Mouse (Mus musculus): ENCODE measurements at regions not wholly inside any gene's neighbourhood (a gene's known extent, or its start where the extent isn't known, plus 50 kb on each side); places are given as distances from the start of the nearest gene placed in this dataset.

DNA sequence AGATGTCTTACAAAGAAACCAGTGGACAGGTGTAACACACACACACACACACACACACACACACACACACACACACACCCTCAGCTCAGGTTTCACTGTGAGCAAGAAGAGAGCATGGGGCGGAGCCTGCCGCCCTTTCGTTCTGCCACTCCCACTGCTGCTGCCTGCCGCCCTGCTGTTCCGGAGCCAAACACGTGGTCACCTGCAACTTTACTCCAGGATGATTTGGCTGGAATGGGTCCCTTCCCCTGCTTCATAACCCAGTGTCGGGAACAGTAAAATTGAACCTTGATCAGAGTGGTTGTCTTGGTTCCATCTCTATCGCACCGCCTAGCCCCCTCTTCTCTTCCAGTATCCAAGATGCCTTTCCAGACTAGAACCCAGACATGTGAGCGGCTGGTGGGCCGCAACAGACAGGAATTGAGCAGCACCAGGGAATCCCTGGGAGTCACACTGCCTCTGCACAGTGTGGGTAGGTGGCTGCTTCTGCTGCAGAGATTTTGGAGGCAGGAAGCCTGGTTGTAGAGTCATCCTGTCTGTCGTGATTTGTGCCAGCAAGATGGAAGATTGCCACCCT is 59.4 kb upstream of the Frmd4a start:
- WGBS: 20% methylated on average over 12 of the region's 12 CpGs
- peak; percentile 53; the same call in 1 of the 2 replicates for ATAC-seq (ENCODE audit: low FRiP score, low read depth)

DNA sequence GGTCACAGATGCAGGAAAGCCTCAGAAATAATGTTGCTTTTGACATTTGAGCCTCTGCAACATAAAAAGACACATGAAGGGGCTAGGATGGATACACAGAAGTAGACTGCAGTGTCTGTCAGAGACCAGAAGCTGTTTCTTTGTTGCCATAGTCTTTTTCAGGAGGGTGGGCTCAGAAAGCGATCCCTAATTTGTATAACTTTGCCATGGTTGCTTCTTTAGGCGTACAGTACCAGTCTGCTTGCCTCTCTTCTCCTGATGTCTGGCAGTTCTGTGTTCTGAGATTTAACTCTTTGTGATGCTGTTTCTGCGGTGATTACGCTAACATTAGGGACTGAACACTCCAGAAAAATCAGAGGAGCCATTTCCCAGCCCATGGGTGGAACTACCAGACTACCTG is 58.8 kb upstream of the Frmd4a start:
- no peak for ATAC-seq (ENCODE audit: low FRiP score, low read depth)
- WGBS: 76% methylated on average over 4 of the region's 4 CpGs
- DNase-seq (ENCODE audit: low spot score): no peak
- no peak overlapping the region for H3K27ac ChIP-seq (replicated peaks; ENCODE audit: low read depth, low read length)
- 0 out of 2 replicates have a peak, but pooled peaks cover 5% of the 10 kb centered on the region for H3K4me1 ChIP-seq (ENCODE audit: control insufficient read depth, insufficient read depth, low read length)
- TF ChIP-seq POLR2A (IDR thresholded peaks at IDR 0.05; ENCODE audit: borderline replicate concordance, extremely low read depth, insufficient read depth, insufficient read length): no peak
- no peaks in the 10 kb centered on the region for H3K9me3 ChIP-seq (ENCODE audit: control insufficient read depth, low read length)
- H3K27me3 ChIP-seq (ENCODE audit: control insufficient read depth, insufficient read depth, low read length): no peaks in the 10 kb centered on the region
- no peak overlapping the region for H3K4me3 ChIP-seq (replicated peaks; ENCODE audit: low read length)
- H3K4me2 ChIP-seq (replicated peaks; ENCODE audit: low read depth, low read length, severe bottlenecking): no peak overlapping the region
- no peak overlapping the region for H3K9ac ChIP-seq (ENCODE audit: low read depth, low read length, severe bottlenecking)
- H3K36me3 ChIP-seq (ENCODE audit: control insufficient read depth, insufficient read depth, low read length): no peaks in the 10 kb centered on the region

More for the DNA sequence above, 59.4 kb upstream of the Frmd4a start:
- H3K27me3 ChIP-seq (ENCODE audit: control insufficient read depth, insufficient read depth, low read length): no peaks in the 10 kb centered on the region
- H3K4me2 ChIP-seq (replicated peaks; ENCODE audit: low read depth, low read length, severe bottlenecking): peak overlapping the region; percentile 29; the same call in 1 of the 2 replicates
- no peak overlapping the region for H3K9ac ChIP-seq (ENCODE audit: low read depth, low read length, severe bottlenecking)
- no peaks in the 10 kb centered on the region for H3K9me3 ChIP-seq (ENCODE audit: control insufficient read depth, low read length)
- DNase-seq (ENCODE audit: low spot score): peak; percentile 31
- H3K27ac ChIP-seq (replicated peaks; ENCODE audit: low read depth, low read length): no peak overlapping the region
- H3K4me1 ChIP-seq (ENCODE audit: control insufficient read depth, insufficient read depth, low read length): 0 out of 2 replicates have a peak, but pooled peaks cover 5% of the 10 kb centered on the region
- H3K4me3 ChIP-seq (replicated peaks; ENCODE audit: low read length): no peak overlapping the region
- no peak for TF ChIP-seq POLR2A (IDR thresholded peaks at IDR 0.05; ENCODE audit: borderline replicate concordance, extremely low read depth, insufficient read depth, insufficient read length)
- no peaks in the 10 kb centered on the region for H3K36me3 ChIP-seq (ENCODE audit: control insufficient read depth, insufficient read depth, low read length)

DNA sequence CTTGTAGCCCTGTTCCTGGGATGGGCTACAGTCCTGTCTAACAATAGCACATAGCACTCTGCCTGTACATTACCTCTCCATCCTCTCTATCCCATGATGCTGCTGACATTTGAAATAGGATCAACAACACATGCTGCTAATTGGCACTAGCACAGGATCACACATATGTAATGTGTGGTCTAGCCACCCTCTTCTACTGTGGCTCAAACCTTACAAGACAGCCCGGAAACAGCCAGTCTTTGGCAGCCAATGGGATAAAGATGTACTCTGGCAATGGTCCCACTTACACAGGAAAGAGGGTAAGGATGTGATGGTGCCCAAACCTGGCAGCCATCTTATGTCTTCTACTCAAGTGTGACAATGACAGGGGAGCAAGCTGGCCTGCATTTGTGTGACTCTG is 58.3 kb upstream of the Frmd4a start:
- no peak overlapping the region for H3K4me3 ChIP-seq (replicated peaks; ENCODE audit: low read length)
- 82% methylated on average over 1 of the region's 1 CpGs for WGBS
- no peak overlapping the region for H3K4me2 ChIP-seq (replicated peaks; ENCODE audit: low read depth, low read length, severe bottlenecking)
- no peak for TF ChIP-seq POLR2A (IDR thresholded peaks at IDR 0.05; ENCODE audit: borderline replicate concordance, extremely low read depth, insufficient read depth, insufficient read length)
- H3K27me3 ChIP-seq (ENCODE audit: control insufficient read depth, insufficient read depth, low read length): no peaks in the 10 kb centered on the region
- H3K4me1 ChIP-seq (ENCODE audit: control insufficient read depth, insufficient read depth, low read length): 0 out of 2 replicates have a peak, but pooled peaks cover 5% of the 10 kb centered on the region
- H3K36me3 ChIP-seq (ENCODE audit: control insufficient read depth, insufficient read depth, low read length): no peaks in the 10 kb centered on the region
- DNase-seq (ENCODE audit: low spot score) (no peak), ATAC-seq (ENCODE audit: low FRiP score, low read depth) (no peak)
- H3K9ac ChIP-seq (ENCODE audit: low read depth, low read length, severe bottlenecking): no peak overlapping the region
- H3K9me3 ChIP-seq (ENCODE audit: control insufficient read depth, low read length): no peaks in the 10 kb centered on the region
- no peak overlapping the region for H3K27ac ChIP-seq (replicated peaks; ENCODE audit: low read depth, low read length)

DNA sequence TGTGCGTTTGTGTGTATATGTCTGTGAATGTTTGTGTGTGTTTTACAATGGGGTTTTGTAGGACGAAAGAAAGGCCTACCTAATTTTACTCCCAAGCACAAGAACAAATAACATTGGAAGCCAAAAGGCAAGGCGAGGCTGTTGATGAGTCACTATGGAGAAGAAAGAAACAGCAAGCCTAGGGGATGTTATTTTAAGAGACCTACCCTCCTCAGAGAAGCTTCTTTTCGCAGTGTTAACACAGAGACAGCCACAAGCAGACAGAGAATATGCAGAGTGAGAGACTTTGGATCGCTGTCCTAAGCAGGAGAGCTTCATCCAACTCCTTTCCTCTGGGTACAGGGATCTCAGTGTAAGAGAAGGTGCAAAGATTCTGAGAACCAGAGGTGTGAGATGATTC is 57.3 kb upstream of the Frmd4a start:
- ATAC-seq (ENCODE audit: low FRiP score, low read depth) (no peak), DNase-seq (ENCODE audit: low spot score) (no peak)
- Histone ChIP-seq H3K4me1 (ENCODE audit: control insufficient read depth, insufficient read depth, low read length) (0 out of 2 replicates have a peak, but pooled peaks cover 5% of the 10 kb centered on the region), H3K27me3 (ENCODE audit: control insufficient read depth, insufficient read depth, low read length) (no peaks in the 10 kb centered on the region), H3K36me3 (ENCODE audit: control insufficient read depth, insufficient read depth, low read length) (no peaks in the 10 kb centered on the region), H3K4me3 (replicated peaks; ENCODE audit: low read length) (no peak overlapping the region), H3K4me2 (replicated peaks; ENCODE audit: low read depth, low read length, severe bottlenecking) (no peak overlapping the region), H3K9me3 (ENCODE audit: control insufficient read depth, low read length) (no peaks in the 10 kb centered on the region), H3K9ac (ENCODE audit: low read depth, low read length, severe bottlenecking) (no peak overlapping the region), H3K27ac (replicated peaks; ENCODE audit: low read depth, low read length) (no peak overlapping the region)
- 87% methylated on average over 5 of the region's 5 CpGs for WGBS
- no peak for TF ChIP-seq POLR2A (IDR thresholded peaks at IDR 0.05; ENCODE audit: borderline replicate concordance, extremely low read depth, insufficient read depth, insufficient read length)

DNA sequence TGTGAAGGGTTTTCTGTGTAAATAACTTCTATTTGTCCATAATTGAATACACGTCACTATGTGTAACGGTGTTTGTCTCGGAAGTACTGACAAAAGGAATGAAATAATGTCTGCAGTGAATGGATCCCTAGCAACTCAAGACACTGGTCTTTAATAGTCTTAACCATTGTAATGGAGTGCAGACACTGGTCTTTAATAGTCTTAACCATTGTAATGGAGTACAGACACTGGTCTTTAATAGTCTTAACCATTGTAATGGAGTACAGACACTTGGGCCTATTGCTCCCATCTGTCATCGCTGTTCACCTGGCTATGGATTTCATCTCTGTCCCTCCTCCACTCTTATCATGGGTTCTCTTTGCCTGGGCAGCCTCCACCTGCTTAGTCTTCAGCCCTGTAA is 53.2 kb upstream of the Frmd4a start:
- ATAC-seq (ENCODE audit: low FRiP score, low read depth) (peak; percentile 100), DNase-seq (ENCODE audit: low spot score) (peak; percentile 95)
- Histone ChIP-seq H3K36me3 (ENCODE audit: control insufficient read depth, insufficient read depth, low read length) (no peaks in the 10 kb centered on the region), H3K9ac (ENCODE audit: low read depth, low read length, severe bottlenecking) (no peak overlapping the region), H3K4me2 (replicated peaks; ENCODE audit: low read depth, low read length, severe bottlenecking) (no peak overlapping the region), H3K4me3 (replicated peaks; ENCODE audit: low read length) (no peak overlapping the region), H3K27ac (replicated peaks; ENCODE audit: low read depth, low read length) (no peak overlapping the region), H3K4me1 (ENCODE audit: control insufficient read depth, insufficient read depth, low read length) (no peaks in the 10 kb centered on the region), H3K9me3 (ENCODE audit: control insufficient read depth, low read length) (no peaks in the 10 kb centered on the region), H3K27me3 (ENCODE audit: control insufficient read depth, insufficient read depth, low read length) (no peaks in the 10 kb centered on the region)
- WGBS: 94% methylated on average over 4 of the region's 4 CpGs
- TF ChIP-seq POLR2A (IDR thresholded peaks at IDR 0.05; ENCODE audit: borderline replicate concordance, extremely low read depth, insufficient read depth, insufficient read length): no peak

All from limb, embryonic 14.5 days (tissue).